Mouse (Mus musculus): ENCODE measurements around the gene Ndufaf5. TPM values are rescaled to one million over a fixed set of nuclear protein-coding genes. Genes with fewer than 3 reads are reported as not detected.

Ndufaf5 gene
- polyA plus RNA-seq, 1 experiment from 2014 or later, result 38.6 TPM

GRCm38 (mm10) chr2:140200713-140201112, 30.3 kb downstream of the Ndufaf5 start:
- H3K9me3 ChIP-seq (replicated peaks; ENCODE audit: control insufficient read depth, low read length), result no peaks in the 10 kb centered on the region
- no peak overlapping the region for H3K4me2 ChIP-seq (ENCODE audit: low read depth, low read length)
- H3K9ac ChIP-seq (ENCODE audit: low read length), result no peak overlapping the region
- no peak overlapping the region for H3K27ac ChIP-seq (ENCODE audit: low read length)
- no peaks in the 10 kb centered on the region for H3K27me3 ChIP-seq (ENCODE audit: control insufficient read depth, insufficient read depth, low read length)
- H3K4me3 ChIP-seq (ENCODE audit: low read length), result no peak overlapping the region
- WGBS, result 80% methylated on average over 2 of the region's 2 CpGs
- ATAC-seq (replicated peaks; ENCODE audit: extremely low read depth, insufficient read depth, low FRiP score), result no peak
- peaks cover 14% of the 10 kb centered on the region for H3K4me1 ChIP-seq (ENCODE audit: control insufficient read depth, insufficient read depth, low read length)
- H3K36me3 ChIP-seq (ENCODE audit: control insufficient read depth, insufficient read depth), result peaks cover 20% of the 10 kb centered on the region

GRCm38 (mm10) chr2:140202573-140202972, 32.1 kb downstream of the Ndufaf5 start:
- no peaks in the 10 kb centered on the region for H3K9me3 ChIP-seq (replicated peaks; ENCODE audit: control insufficient read depth, low read length)
- H3K9ac ChIP-seq (ENCODE audit: low read length), result peak overlapping the region; percentile 46
- H3K27me3 ChIP-seq (ENCODE audit: control insufficient read depth, insufficient read depth, low read length), result no peaks in the 10 kb centered on the region
- peak overlapping the region; percentile 51 for H3K4me2 ChIP-seq (ENCODE audit: low read depth, low read length)
- ATAC-seq (replicated peaks; ENCODE audit: extremely low read depth, insufficient read depth, low FRiP score), result peak; percentile 71
- peaks cover 20% of the 10 kb centered on the region for H3K36me3 ChIP-seq (ENCODE audit: control insufficient read depth, insufficient read depth)
- peaks cover 17% of the 10 kb centered on the region for H3K4me1 ChIP-seq (ENCODE audit: control insufficient read depth, insufficient read depth, low read length)
- 31% methylated on average over 5 of the region's 5 CpGs for WGBS
- peak overlapping the region; percentile 82 for H3K27ac ChIP-seq (ENCODE audit: low read length)
- peak overlapping the region; percentile 28 for H3K4me3 ChIP-seq (ENCODE audit: low read length)

DNA sequence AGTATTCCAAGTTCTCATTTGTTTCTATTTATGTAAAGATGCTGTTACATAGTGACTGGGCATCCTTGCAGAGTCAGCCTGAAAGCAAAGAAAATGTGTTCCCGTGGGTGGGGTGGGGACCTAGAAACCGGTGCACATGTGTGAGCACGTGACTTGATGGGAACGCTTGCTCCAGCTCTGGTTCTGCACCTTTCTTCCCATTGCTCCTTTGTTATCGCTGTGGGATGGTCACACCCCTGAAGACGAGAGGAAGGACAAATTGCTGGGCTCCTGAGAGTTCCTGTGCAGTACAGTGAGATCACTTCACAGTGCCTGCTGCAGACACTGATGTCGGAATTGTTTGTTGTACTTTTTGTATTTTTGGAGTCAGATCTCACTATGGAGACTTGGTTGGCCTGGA, 33.3 kb downstream of the Ndufaf5 start:
- Histone ChIP-seq H3K4me3 (ENCODE audit: low read length) (no peak overlapping the region), H3K9me3 (replicated peaks; ENCODE audit: control insufficient read depth, low read length) (no peaks in the 10 kb centered on the region), H3K4me2 (ENCODE audit: low read depth, low read length) (no peak overlapping the region), H3K27me3 (ENCODE audit: control insufficient read depth, insufficient read depth, low read length) (no peaks in the 10 kb centered on the region), H3K36me3 (ENCODE audit: control insufficient read depth, insufficient read depth) (peaks cover 17% of the 10 kb centered on the region), H3K4me1 (ENCODE audit: control insufficient read depth, insufficient read depth, low read length) (peaks cover 17% of the 10 kb centered on the region), H3K9ac (ENCODE audit: low read length) (no peak overlapping the region), H3K27ac (ENCODE audit: low read length) (no peak overlapping the region)
- WGBS, result 90% methylated on average over 7 of the region's 7 CpGs
- ATAC-seq (replicated peaks; ENCODE audit: extremely low read depth, insufficient read depth, low FRiP score), result no peak

GRCm38 (mm10) chr2:140214519-140215027, 44.1 kb downstream of the Ndufaf5 start:
- ATAC-seq (replicated peaks; ENCODE audit: extremely low read depth, insufficient read depth, low FRiP score), result no peak
- WGBS, result 88% methylated on average over 4 of the region's 4 CpGs
- no peak overlapping the region for H3K9ac ChIP-seq (ENCODE audit: low read length)
- H3K4me3 ChIP-seq (ENCODE audit: low read length), result no peak overlapping the region
- H3K27ac ChIP-seq (ENCODE audit: low read length), result no peak overlapping the region
- no peaks in the 10 kb centered on the region for H3K36me3 ChIP-seq (ENCODE audit: control insufficient read depth, insufficient read depth)
- H3K4me1 ChIP-seq (ENCODE audit: control insufficient read depth, insufficient read depth, low read length), result no peaks in the 10 kb centered on the region
- H3K4me2 ChIP-seq (ENCODE audit: low read depth, low read length), result no peak overlapping the region
- H3K9me3 ChIP-seq (replicated peaks; ENCODE audit: control insufficient read depth, low read length), result no peaks in the 10 kb centered on the region
- H3K27me3 ChIP-seq (ENCODE audit: control insufficient read depth, insufficient read depth, low read length), result no peaks in the 10 kb centered on the region

- no peak overlapping the region for H3K27ac ChIP-seq (ENCODE audit: low read length)
- no peak overlapping the region for H3K4me2 ChIP-seq (ENCODE audit: low read depth, low read length)
- H3K27me3 ChIP-seq (ENCODE audit: control insufficient read depth, insufficient read depth, low read length), result no peaks in the 10 kb centered on the region
- WGBS, result 74% methylated on average over 2 of the region's 2 CpGs
- H3K36me3 ChIP-seq (ENCODE audit: control insufficient read depth, insufficient read depth), result no peaks in the 10 kb centered on the region
- H3K9ac ChIP-seq (ENCODE audit: low read length), result no peak overlapping the region
- ATAC-seq (replicated peaks; ENCODE audit: extremely low read depth, insufficient read depth, low FRiP score), result no peak
- no peaks in the 10 kb centered on the region for H3K4me1 ChIP-seq (ENCODE audit: control insufficient read depth, insufficient read depth, low read length)
- no peaks in the 10 kb centered on the region for H3K9me3 ChIP-seq (replicated peaks; ENCODE audit: control insufficient read depth, low read length)
- H3K4me3 ChIP-seq (ENCODE audit: low read length), result no peak overlapping the region
Observed at GRCm38 (mm10) chr2:140215415-140215814, 45.0 kb downstream of the Ndufaf5 start.

DNA sequence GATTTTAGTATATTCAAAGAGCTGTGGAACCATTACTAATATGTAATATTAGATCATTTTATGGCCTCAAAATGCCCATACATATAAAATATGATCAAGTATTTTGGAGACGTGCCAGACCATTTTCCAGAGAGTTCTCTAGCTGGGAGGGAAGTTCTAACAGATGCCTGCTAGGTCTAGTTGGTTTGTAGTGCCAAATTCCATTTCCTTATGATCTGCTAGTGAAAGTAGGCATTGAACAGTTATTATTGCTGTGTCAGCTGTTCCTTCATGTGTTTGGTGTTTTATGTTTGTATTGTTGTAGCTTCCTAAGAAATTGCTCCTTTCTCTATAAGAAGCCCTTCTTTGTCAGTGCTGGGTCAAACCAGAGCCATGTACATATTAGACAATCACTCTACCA, 45.5 kb downstream of the Ndufaf5 start:
- H3K4me1 ChIP-seq (ENCODE audit: control insufficient read depth, insufficient read depth, low read length), result no peaks in the 10 kb centered on the region
- no peak overlapping the region for H3K4me2 ChIP-seq (ENCODE audit: low read depth, low read length)
- WGBS, result 61% methylated on average over 1 of the region's 1 CpGs
- no peaks in the 10 kb centered on the region for H3K36me3 ChIP-seq (ENCODE audit: control insufficient read depth, insufficient read depth)
- no peak overlapping the region for H3K27ac ChIP-seq (ENCODE audit: low read length)
- no peak overlapping the region for H3K4me3 ChIP-seq (ENCODE audit: low read length)
- no peaks in the 10 kb centered on the region for H3K9me3 ChIP-seq (replicated peaks; ENCODE audit: control insufficient read depth, low read length)
- no peaks in the 10 kb centered on the region for H3K27me3 ChIP-seq (ENCODE audit: control insufficient read depth, insufficient read depth, low read length)
- no peak for ATAC-seq (replicated peaks; ENCODE audit: extremely low read depth, insufficient read depth, low FRiP score)
- H3K9ac ChIP-seq (ENCODE audit: low read length), result no peak overlapping the region

DNA sequence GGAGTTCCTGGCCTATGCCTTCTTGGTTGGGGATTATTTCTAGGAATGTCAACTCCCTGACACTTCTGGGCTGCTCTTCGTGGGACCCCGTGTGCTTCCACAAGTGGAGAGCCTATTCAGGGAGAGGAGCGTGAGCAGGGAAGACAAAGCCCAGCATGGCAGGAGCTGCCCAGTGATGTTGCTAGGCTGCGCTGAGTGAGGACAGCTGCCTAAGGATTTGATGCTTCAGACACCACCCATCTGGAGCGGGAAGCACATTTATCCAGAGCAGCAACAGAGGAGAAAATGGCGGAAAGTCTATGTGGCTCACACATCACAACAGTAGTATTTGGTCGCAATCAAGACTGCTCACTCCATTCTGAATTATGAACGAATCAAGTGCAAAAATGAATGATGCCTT, 49.9 kb downstream of the Ndufaf5 start:
- Histone ChIP-seq H3K9me3 (replicated peaks; ENCODE audit: control insufficient read depth, low read length) (no peaks in the 10 kb centered on the region), H3K4me1 (ENCODE audit: control insufficient read depth, insufficient read depth, low read length) (no peaks in the 10 kb centered on the region), H3K4me2 (ENCODE audit: low read depth, low read length) (no peak overlapping the region), H3K4me3 (ENCODE audit: low read length) (no peak overlapping the region), H3K27ac (ENCODE audit: low read length) (no peak overlapping the region), H3K36me3 (ENCODE audit: control insufficient read depth, insufficient read depth) (no peaks in the 10 kb centered on the region), H3K27me3 (ENCODE audit: control insufficient read depth, insufficient read depth, low read length) (no peaks in the 10 kb centered on the region), H3K9ac (ENCODE audit: low read length) (no peak overlapping the region)
- WGBS, result 59% methylated on average over 8 of the region's 8 CpGs
- no peak for ATAC-seq (replicated peaks; ENCODE audit: extremely low read depth, insufficient read depth, low FRiP score)

DNA sequence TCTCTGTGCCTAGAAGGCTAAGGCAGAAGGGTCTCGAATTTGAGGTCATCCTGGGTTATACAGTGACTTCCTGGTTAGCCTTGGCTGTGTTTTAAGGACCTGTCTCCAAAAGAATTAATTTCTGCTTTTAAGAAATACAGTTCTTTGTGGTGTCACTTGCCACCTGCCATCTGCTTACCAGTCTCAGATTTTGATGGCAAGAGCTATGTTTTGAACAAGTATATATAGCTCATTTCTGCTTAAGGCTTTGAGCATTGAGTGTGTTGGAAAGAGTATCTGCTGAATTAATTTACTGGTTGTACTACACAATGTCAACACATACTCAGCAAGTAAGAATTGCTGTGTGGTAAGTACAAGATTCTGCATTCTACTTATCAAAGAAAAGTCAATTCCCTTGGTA, 59.8 kb downstream of the Ndufaf5 start:
- WGBS, result 69% methylated on average over 1 of the region's 1 CpGs
- Histone ChIP-seq H3K36me3 (ENCODE audit: control insufficient read depth, insufficient read depth) (no peaks in the 10 kb centered on the region), H3K4me1 (ENCODE audit: control insufficient read depth, insufficient read depth, low read length) (no peaks in the 10 kb centered on the region)

DNA sequence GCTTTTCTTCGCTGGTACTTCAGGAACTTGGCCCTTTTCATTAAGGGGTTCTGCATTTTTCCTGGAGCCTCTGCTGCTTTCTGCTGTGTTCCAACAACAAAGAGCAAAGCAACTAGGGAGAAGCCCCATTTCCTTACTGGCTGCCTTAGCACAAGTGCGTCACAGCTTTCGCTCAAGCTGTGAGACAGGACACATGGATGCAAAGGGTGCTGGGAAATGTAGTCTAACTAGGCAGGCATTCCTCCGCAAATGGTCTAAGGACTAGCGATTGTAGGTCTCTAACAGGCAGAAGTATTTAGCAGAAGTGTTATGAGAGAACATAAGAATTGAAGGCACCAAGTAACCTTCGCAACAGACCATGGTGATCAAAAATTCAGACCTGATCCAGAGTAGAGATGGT, 66.8 kb downstream of the Ndufaf5 start:
- ATAC-seq (replicated peaks; ENCODE audit: extremely low read depth, insufficient read depth, low FRiP score), result no peak
- H3K36me3 ChIP-seq (ENCODE audit: control insufficient read depth, insufficient read depth), result no peaks in the 10 kb centered on the region
- no peaks in the 10 kb centered on the region for H3K9me3 ChIP-seq (replicated peaks; ENCODE audit: control insufficient read depth, low read length)
- H3K9ac ChIP-seq (ENCODE audit: low read length), result no peak overlapping the region
- 0 out of 2 replicates have a peak overlapping the region, but pooled peaks have one; percentile 12 for H3K4me3 ChIP-seq (ENCODE audit: low read length)
- WGBS, result 50% methylated on average over 6 of the region's 6 CpGs
- peak overlapping the region; percentile 26; the same call in 1 of the 2 replicates for H3K4me2 ChIP-seq (ENCODE audit: low read depth, low read length)
- H3K27me3 ChIP-seq (ENCODE audit: control insufficient read depth, insufficient read depth, low read length), result no peaks in the 10 kb centered on the region
- H3K27ac ChIP-seq (ENCODE audit: low read length), result no peak overlapping the region
- no peaks in the 10 kb centered on the region for H3K4me1 ChIP-seq (ENCODE audit: control insufficient read depth, insufficient read depth, low read length)

More for the DNA sequence above, 59.8 kb downstream of the Ndufaf5 start:
- Histone ChIP-seq H3K27ac (ENCODE audit: low read length) (no peak overlapping the region), H3K4me3 (ENCODE audit: low read length) (no peak overlapping the region), H3K9me3 (replicated peaks; ENCODE audit: control insufficient read depth, low read length) (no peaks in the 10 kb centered on the region), H3K9ac (ENCODE audit: low read length) (no peak overlapping the region), H3K4me2 (ENCODE audit: low read depth, low read length) (no peak overlapping the region), H3K27me3 (ENCODE audit: control insufficient read depth, insufficient read depth, low read length) (no peaks in the 10 kb centered on the region)
- ATAC-seq (replicated peaks; ENCODE audit: extremely low read depth, insufficient read depth, low FRiP score), result no peak

Measured in heart, embryonic 16.5 days (tissue).